Mouse (Mus musculus) kidney, adult 2 months (tissue): Measurements from ENCODE around the gene Relt.

Source experiments
- CTCF ChIP-seq: fragments of 200-500 bp; conservative IDR thresholded peaks from 2 replicates; pipeline ENCODE4 v1.5.1; 2011; ENCODE audit warnings: low read depth, mild to moderate bottlenecking, control low read depth, low read length, moderate library complexity, mixed read lengths; ENCODE audit not compliant: insufficient read depth, insufficient read length
- POLR2A ChIP-seq: fragments of 200-500 bp; IDR thresholded peaks from one replicate; pipeline ENCODE4 v1.6.1; 2011; ENCODE audit warnings: low read depth, low read length, control low read depth

DNA sequence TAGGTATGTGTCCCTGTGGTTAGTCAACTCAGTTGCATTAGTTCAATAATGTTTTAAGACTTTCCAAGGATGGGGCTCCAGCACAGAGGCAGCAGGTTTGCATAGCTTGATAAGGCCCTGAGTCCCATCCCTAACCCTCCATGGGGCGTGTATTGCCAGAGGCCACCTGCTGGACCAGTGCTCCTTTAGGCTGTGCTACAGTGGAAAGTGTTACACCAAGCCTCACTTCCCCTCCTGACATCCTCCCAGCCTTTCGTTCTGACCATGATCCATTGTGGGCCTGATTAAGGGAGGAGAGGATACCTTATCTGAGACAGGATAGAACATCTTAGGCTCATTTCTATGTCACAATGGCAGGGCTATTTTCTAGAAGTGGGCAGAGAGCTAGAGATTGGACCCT, 19.4 kb downstream of the Relt start:
- TF ChIP-seq POLR2A = no peak
- no peak for TF ChIP-seq CTCF
